Mouse (Mus musculus): Measurements from ENCODE around the gene Magi3. TPM values are rescaled to one million over a fixed set of nuclear protein-coding genes. Genes with fewer than 3 reads are reported as not detected.
A peak's percentile ranks its signal among the peaks of the same experiment; 100 is the strongest.

Magi3 gene
- polyA plus RNA-seq, 1 experiment, result 4.4 TPM

GRCm38 (mm10) chr3:103967861-103968691, 252.1 kb downstream of the Magi3 start, which contains the start of gene Phtf1:
Gene Phtf1, plus strand, starts transcription at chr3:103968110.
- no peaks in the 10 kb centered on the region for H3K4me1 ChIP-seq (ENCODE audit: control insufficient read depth, insufficient read depth, insufficient read length, low read length)
- peak within 1 kb of the TSS; percentile 93 for H3K27ac ChIP-seq (replicated peaks; ENCODE audit: low read depth, low read length)

GRCm38 (mm10) chr3:103967231-103967630, 252.9 kb downstream of the Magi3 start:
- H3K4me3 ChIP-seq (ENCODE audit: insufficient read depth, low read depth, low read length), result no peak overlapping the region
- H3K27ac ChIP-seq (replicated peaks; ENCODE audit: low read depth, low read length), result no peak overlapping the region
- no peaks in the 10 kb centered on the region for H3K4me1 ChIP-seq (ENCODE audit: control insufficient read depth, insufficient read depth, insufficient read length, low read length)

More at GRCm38 (mm10) chr3:103967861-103968691, 252.1 kb downstream of the Magi3 start, which contains the start of gene Phtf1:
- peak within 1 kb of the TSS; percentile 87 for H3K4me3 ChIP-seq (ENCODE audit: insufficient read depth, low read depth, low read length)
